Mouse (Mus musculus): Measurements from ENCODE around the gene Zfp750. TPM values are rescaled to one million over a fixed set of nuclear protein-coding genes. Genes with fewer than 3 reads are reported as not detected.
A peak's percentile ranks its signal among the peaks of the same experiment; 100 is the strongest.

Gene Zfp750
- polyA plus RNA-seq, 1 experiment, result not detected

DNA sequence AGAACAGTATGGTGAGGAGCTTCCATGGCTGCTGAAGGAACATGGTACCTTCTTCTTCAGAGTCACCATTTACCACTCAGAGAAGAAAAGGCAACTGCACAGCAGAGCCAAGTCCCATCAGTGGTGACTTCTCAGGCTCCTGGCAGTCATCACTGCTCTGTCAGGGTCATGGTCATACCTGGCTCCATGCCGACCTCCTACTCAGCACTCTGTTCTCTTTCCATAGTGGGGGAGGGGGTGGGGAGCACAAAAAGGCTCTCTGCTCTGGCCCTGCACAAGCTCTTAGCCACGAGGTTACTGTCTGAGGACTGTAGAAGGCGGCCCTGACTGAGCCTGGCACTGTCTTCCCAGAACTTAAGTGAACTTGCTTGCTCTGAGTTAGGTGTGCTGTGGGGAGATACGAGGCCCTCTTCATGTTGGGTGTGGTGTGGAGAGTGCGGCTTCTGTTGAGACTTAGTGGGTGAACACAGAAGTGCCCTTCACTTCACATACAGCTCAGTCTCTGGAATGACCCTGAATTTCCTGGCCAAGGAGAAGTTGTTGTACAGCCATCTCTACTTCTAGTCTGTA lies 24.2 kb upstream of the Zfp750 start:
- TF ChIP-seq CTCF (IDR thresholded peaks at IDR 0.05; ENCODE audit: borderline replicate concordance, insufficient read depth, low read length) (no peak), POLR2A (IDR thresholded peaks at IDR 0.05; ENCODE audit: low read depth, low read length) (no peak)
- Histone ChIP-seq H3K4me1 (ENCODE audit: control insufficient read depth, insufficient read depth, low read length) (no peaks in the 10 kb centered on the region), H3K27ac (ENCODE audit: insufficient read depth, low read length) (no peak overlapping the region), H3K4me3 (ENCODE audit: insufficient read depth, low read length) (no peak overlapping the region)

DNA sequence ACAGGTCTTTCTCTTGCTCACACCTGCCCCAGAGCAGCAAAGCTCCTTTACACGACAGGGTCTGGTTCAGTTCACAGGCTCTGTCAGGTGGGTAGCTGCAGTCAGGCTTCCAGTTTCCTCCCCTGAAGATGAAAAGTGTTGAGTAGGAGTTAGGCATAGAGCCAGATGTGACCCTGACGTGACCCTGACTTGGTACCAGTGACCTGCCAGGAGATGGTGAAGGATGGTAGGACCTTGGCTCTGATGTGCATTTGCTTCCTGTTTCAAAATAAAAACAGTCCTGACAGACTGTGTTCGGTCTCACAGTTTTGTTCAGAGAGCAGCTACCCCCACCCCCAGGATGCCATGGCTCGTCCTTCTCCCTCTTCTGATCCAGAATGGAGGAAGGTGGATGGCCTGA lies 23.3 kb upstream of the Zfp750 start:
- TF ChIP-seq POLR2A (IDR thresholded peaks at IDR 0.05; ENCODE audit: low read depth, low read length), result no peak
- no peak for TF ChIP-seq CTCF (IDR thresholded peaks at IDR 0.05; ENCODE audit: borderline replicate concordance, insufficient read depth, low read length)
- no peaks in the 10 kb centered on the region for H3K4me1 ChIP-seq (ENCODE audit: control insufficient read depth, insufficient read depth, low read length)

GRCm38 (mm10) chr11:121536528-121536927 lies 17.4 kb upstream of the Zfp750 start:
- Histone ChIP-seq H3K4me1 (ENCODE audit: control insufficient read depth, insufficient read depth, low read length) (no peaks in the 10 kb centered on the region), H3K27ac (ENCODE audit: insufficient read depth, low read length) (peak overlapping the region; percentile 68), H3K4me3 (ENCODE audit: insufficient read depth, low read length) (no peak overlapping the region)
- no peak for TF ChIP-seq POLR2A (IDR thresholded peaks at IDR 0.05; ENCODE audit: low read depth, low read length)
- TF ChIP-seq CTCF (IDR thresholded peaks at IDR 0.05; ENCODE audit: borderline replicate concordance, insufficient read depth, low read length), result no peak

More for the DNA sequence above, 23.3 kb upstream of the Zfp750 start:
- H3K27ac ChIP-seq (ENCODE audit: insufficient read depth, low read length), result no peak overlapping the region
- no peak overlapping the region for H3K4me3 ChIP-seq (ENCODE audit: insufficient read depth, low read length)

DNA sequence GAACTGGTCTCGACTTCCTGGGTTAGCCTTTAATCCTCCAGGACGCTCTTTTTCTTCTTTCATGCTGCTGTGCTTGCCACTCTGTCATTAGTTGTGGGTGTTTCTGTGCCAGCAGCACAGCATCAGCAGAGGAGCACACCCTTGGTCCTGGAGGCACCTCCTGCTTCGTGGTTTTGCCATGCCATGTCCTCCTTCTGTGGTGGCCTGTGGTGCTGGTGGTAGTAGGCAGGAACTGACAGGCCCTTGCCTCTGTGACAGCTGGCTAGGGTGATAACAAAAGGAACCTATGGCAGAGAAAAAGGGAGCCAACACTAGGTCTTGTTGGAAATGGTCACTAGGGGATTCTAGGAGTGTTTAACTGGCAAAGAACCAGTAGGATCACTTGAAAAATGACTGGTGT lies 10.6 kb upstream of the Zfp750 start:
- H3K4me3 ChIP-seq (ENCODE audit: insufficient read depth, low read length), result no peak overlapping the region
- TF ChIP-seq POLR2A (IDR thresholded peaks at IDR 0.05; ENCODE audit: low read depth, low read length) (no peak), CTCF (IDR thresholded peaks at IDR 0.05; ENCODE audit: borderline replicate concordance, insufficient read depth, low read length) (no peak)
- no peaks in the 10 kb centered on the region for H3K4me1 ChIP-seq (ENCODE audit: control insufficient read depth, insufficient read depth, low read length)
- no peak overlapping the region for H3K27ac ChIP-seq (ENCODE audit: insufficient read depth, low read length)

DNA sequence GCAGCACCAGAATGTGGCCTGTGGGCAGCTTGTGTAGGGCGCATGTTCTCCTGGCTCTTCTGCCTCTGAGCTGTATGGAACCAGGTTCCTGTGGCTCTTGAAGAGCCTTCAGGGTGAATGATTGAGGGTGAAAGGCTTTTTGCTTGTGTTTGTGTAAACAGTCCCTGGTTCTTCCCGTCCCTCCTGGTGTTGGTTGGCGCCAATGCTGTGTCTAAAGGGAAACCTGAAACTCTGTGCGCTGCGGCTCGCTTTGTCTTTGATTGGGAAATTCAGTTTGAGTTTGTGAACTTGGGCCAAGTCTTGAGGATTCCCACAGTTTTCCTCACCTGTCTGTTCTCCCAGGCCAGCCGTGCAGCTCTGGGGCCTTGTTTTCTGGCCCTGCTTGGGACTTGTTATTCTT lies 5.1 kb upstream of the Zfp750 start:
- TF ChIP-seq POLR2A (IDR thresholded peaks at IDR 0.05; ENCODE audit: low read depth, low read length), result no peak
- no peak for TF ChIP-seq CTCF (IDR thresholded peaks at IDR 0.05; ENCODE audit: borderline replicate concordance, insufficient read depth, low read length)
- H3K27ac ChIP-seq (ENCODE audit: insufficient read depth, low read length), result no peak overlapping the region
- no peaks in the 10 kb centered on the region for H3K4me1 ChIP-seq (ENCODE audit: control insufficient read depth, insufficient read depth, low read length)
- no peak overlapping the region for H3K4me3 ChIP-seq (ENCODE audit: insufficient read depth, low read length)

GRCm38 (mm10) chr11:121522156-121522762 lies 3.1 kb upstream of the Zfp750 start:
- Histone ChIP-seq H3K27ac (ENCODE audit: insufficient read depth, low read length) (no peak overlapping the region), H3K4me3 (ENCODE audit: insufficient read depth, low read length) (no peak overlapping the region)
- TF ChIP-seq CTCF (IDR thresholded peaks at IDR 0.05; ENCODE audit: borderline replicate concordance, insufficient read depth, low read length) (no peak), POLR2A (IDR thresholded peaks at IDR 0.05; ENCODE audit: low read depth, low read length) (no peak)

DNA sequence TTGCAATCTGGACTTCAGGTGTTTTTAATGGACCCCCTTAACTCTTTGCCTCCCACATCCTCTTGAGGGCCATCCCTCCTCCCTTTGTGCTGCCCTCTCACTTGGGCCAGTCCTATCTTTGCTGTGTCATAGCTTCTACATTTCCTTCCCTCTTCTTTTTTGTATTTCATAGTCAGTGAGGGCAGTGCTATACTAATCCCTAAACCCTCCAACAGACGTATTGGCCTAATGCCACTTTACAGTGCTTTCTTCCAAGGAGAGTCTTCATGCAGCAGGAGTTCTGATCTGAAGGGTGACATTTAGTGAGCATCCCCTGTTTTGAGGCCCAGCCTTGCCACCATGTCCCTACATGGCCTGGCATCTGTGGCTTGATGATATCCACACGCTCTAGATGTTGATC lies 1.6 kb upstream of the Zfp750 start:
- Histone ChIP-seq H3K27ac (ENCODE audit: insufficient read depth, low read length) (no peak overlapping the region), H3K4me1 (ENCODE audit: control insufficient read depth, insufficient read depth, low read length) (no peaks in the 10 kb centered on the region), H3K4me3 (ENCODE audit: insufficient read depth, low read length) (no peak overlapping the region)
- TF ChIP-seq POLR2A (IDR thresholded peaks at IDR 0.05; ENCODE audit: low read depth, low read length) (no peak), CTCF (IDR thresholded peaks at IDR 0.05; ENCODE audit: borderline replicate concordance, insufficient read depth, low read length) (no peak)

More at GRCm38 (mm10) chr11:121522156-121522762, 3.1 kb upstream of the Zfp750 start:
- H3K4me1 ChIP-seq (ENCODE audit: control insufficient read depth, insufficient read depth, low read length), result no peaks in the 10 kb centered on the region

DNA sequence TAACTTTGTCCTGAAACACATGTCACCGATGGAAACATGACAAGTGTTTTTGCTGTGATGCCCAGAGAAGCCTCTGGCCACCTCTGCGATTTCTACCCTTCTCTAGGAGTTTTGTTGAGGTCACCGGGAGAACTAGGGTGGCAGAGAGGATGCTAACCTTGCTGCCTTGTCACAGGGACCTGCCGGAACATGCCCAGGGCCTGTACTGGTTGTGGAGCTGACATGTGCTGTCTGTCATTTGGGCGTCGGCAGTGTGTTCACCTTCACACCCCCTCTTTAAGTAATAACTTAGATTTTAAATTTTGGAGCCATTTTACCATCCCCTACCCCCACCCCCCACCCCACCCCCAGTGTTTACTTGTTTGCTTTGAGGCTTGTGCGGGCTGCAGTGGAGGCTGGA lies 570 bp upstream of the Zfp750 start:
- no peaks in the 10 kb centered on the region for H3K4me1 ChIP-seq (ENCODE audit: control insufficient read depth, insufficient read depth, low read length)
- H3K27ac ChIP-seq (ENCODE audit: insufficient read depth, low read length), result no peak overlapping the region
- no peak overlapping the region for H3K4me3 ChIP-seq (ENCODE audit: insufficient read depth, low read length)
- TF ChIP-seq POLR2A (IDR thresholded peaks at IDR 0.05; ENCODE audit: low read depth, low read length) (no peak), CTCF (IDR thresholded peaks at IDR 0.05; ENCODE audit: borderline replicate concordance, insufficient read depth, low read length) (no peak)

DNA sequence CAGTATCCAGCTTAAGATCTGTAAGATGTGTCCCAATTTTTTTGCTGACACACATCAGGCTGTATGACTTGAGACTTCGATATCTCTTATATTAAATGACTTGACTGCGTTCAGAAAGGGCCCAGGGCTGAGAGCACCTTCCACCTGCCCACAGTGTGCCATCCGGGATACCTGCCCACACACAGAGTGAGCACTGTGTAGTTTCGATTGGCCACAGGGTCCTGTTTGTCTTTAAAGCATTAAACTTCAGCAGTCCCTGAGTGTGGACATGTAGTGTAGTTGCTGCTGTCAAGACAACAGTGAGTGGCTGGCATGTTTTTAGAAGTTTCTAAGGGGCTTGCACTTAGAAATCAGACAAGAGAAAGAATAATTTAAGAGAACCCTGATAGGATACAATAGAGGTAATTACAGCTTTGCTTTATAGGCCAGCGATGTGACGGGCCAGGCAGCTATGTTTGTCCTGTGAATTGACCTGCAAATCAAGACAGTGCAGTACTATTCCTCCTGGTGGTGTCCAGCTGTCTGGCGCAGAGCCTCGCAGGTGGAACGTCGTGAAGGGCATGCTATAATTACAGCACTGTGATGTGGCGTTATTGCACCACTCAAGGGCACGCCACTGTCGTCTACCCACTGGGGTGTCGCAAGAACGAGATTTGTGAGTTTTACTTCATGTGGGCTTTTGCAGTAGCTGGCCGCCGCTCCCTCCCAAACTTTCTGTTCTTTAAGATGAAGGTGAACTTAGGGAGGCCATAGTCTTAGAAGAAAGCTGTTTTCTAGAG lies 1.3 kb downstream of the Zfp750 start:
- TF ChIP-seq CTCF (IDR thresholded peaks at IDR 0.05; ENCODE audit: borderline replicate concordance, insufficient read depth, low read length), result no peak
- no peak for TF ChIP-seq POLR2A (IDR thresholded peaks at IDR 0.05; ENCODE audit: low read depth, low read length)
- no peak overlapping the region for H3K27ac ChIP-seq (ENCODE audit: insufficient read depth, low read length)
- no peaks in the 10 kb centered on the region for H3K4me1 ChIP-seq (ENCODE audit: control insufficient read depth, insufficient read depth, low read length)
- no peak overlapping the region for H3K4me3 ChIP-seq (ENCODE audit: insufficient read depth, low read length)

- Histone ChIP-seq H3K4me3 (ENCODE audit: insufficient read depth, low read length) (no peak overlapping the region), H3K27ac (ENCODE audit: insufficient read depth, low read length) (no peak overlapping the region), H3K4me1 (ENCODE audit: control insufficient read depth, insufficient read depth, low read length) (no peaks in the 10 kb centered on the region)
- TF ChIP-seq CTCF (IDR thresholded peaks at IDR 0.05; ENCODE audit: borderline replicate concordance, insufficient read depth, low read length), result no peak
- no peak for TF ChIP-seq POLR2A (IDR thresholded peaks at IDR 0.05; ENCODE audit: low read depth, low read length)
These were observed 2.2 kb downstream of the Zfp750 start for GRCm38 (mm10) chr11:121516906-121517305.

Measured in embryonic fibroblast, embryonic 13.5 days (primary cell).